Mouse (Mus musculus): ENCODE results near the gene Nppa. TPM values are rescaled to one million over a fixed set of nuclear protein-coding genes. Genes with fewer than 3 reads are reported as not detected.
"Not testable (repeated sequence)": the region's sequence is repeated elsewhere in the genome, so short reads cannot be mapped to it uniquely, and the experiment has no call there.

Nppa gene
- polyA plus RNA-seq, 1 experiment from 2014 or later: 2,404 TPM

GRCm38 (mm10) chr4:148041611-148042191 is 41.2 kb downstream of the Nppa start:
- Histone ChIP-seq H3K27me3 (ENCODE audit: insufficient read depth, poor library complexity, severe bottlenecking) (no peaks in the 10 kb centered on the region), H3K36me3 (peaks cover 33% of the 10 kb centered on the region), H3K4me1 (peaks cover 79% of the 10 kb centered on the region), H3K4me3 (peak overlapping the region; percentile 66), H3K27ac (peak overlapping the region; percentile 89), H3K9me3 (no peaks in the 10 kb centered on the region)
- 3% methylated on average over 16 of the region's 16 CpGs for WGBS
- DNase-seq (ENCODE audit: low spot score): no peak

- H3K4me1 ChIP-seq: peaks cover 73% of the 10 kb centered on the region
- not testable (repeated sequence) for DNase-seq (ENCODE audit: low spot score); H3K27me3 ChIP-seq (ENCODE audit: insufficient read depth, poor library complexity, severe bottlenecking); H3K27ac ChIP-seq; H3K9me3 ChIP-seq
- H3K36me3 ChIP-seq: peaks cover 40% of the 10 kb centered on the region
- H3K4me3 ChIP-seq: 0 out of 2 replicates have a peak overlapping the region, but pooled peaks have one; percentile 66
- 87% methylated on average over 8 of the region's 8 CpGs for WGBS
Observed at GRCm38 (mm10) chr4:148043327-148043726, 42.8 kb downstream of the Nppa start.

GRCm38 (mm10) chr4:148044113-148044512 is 43.6 kb downstream of the Nppa start:
- Histone ChIP-seq H3K9me3 (no peaks in the 10 kb centered on the region), H3K27ac (peak overlapping the region; percentile 59), H3K4me3 (no peak overlapping the region), H3K27me3 (ENCODE audit: insufficient read depth, poor library complexity, severe bottlenecking) (no peaks in the 10 kb centered on the region), H3K4me1 (peaks cover 70% of the 10 kb centered on the region), H3K36me3 (peaks cover 48% of the 10 kb centered on the region)
- no peak for DNase-seq (ENCODE audit: low spot score)
- whole genome bisulfite sequencing: 81% methylated on average over 2 of the region's 2 CpGs

- H3K27me3 ChIP-seq (ENCODE audit: insufficient read depth, poor library complexity, severe bottlenecking): no peaks in the 10 kb centered on the region
- H3K4me1 ChIP-seq: peaks cover 46% of the 10 kb centered on the region
- H3K4me3 ChIP-seq: no peak overlapping the region
- peak overlapping the region; percentile 72; the same call in 1 of the 2 replicates for H3K27ac ChIP-seq
- peak; percentile 91 for DNase-seq (ENCODE audit: low spot score)
- 33% methylated on average over 4 of the region's 4 CpGs for WGBS
- peaks cover 72% of the 10 kb centered on the region for H3K36me3 ChIP-seq
- no peaks in the 10 kb centered on the region for H3K9me3 ChIP-seq
Observed at GRCm38 (mm10) chr4:148046450-148047031, 46.0 kb downstream of the Nppa start.

- WGBS: 91% methylated on average over 3 of the region's 3 CpGs
- not testable (repeated sequence) for H3K27ac ChIP-seq; H3K4me3 ChIP-seq; H3K9me3 ChIP-seq; DNase-seq (ENCODE audit: low spot score); H3K27me3 ChIP-seq (ENCODE audit: insufficient read depth, poor library complexity, severe bottlenecking)
- Histone ChIP-seq H3K4me1 (peaks cover 14% of the 10 kb centered on the region), H3K36me3 (peaks cover 84% of the 10 kb centered on the region)
Observed at GRCm38 (mm10) chr4:148050396-148050914, 49.9 kb downstream of the Nppa start.

- Histone ChIP-seq H3K9me3 (no peaks in the 10 kb centered on the region), H3K27me3 (ENCODE audit: insufficient read depth, poor library complexity, severe bottlenecking) (no peaks in the 10 kb centered on the region), H3K36me3 (peaks cover 86% of the 10 kb centered on the region), H3K27ac (no peak overlapping the region), H3K4me3 (no peak overlapping the region), H3K4me1 (peaks cover 7% of the 10 kb centered on the region)
- DNase-seq (ENCODE audit: low spot score): no peak
- WGBS: 96% methylated on average over 13 of the region's 13 CpGs
Observed at GRCm38 (mm10) chr4:148051046-148051776, 50.7 kb downstream of the Nppa start.

Other genes starting within 250 kb of the Nppa start
- 8.6 and 10.1 TPM in 2 replicates for gene Zfp984, start 190.9 kb upstream of the Nppa start, polyA plus RNA-seq (2016; fragmentation: Nextera tagmentation; extraction: Ambion mirVana)
- 4.7 and 5.4 TPM in 2 replicates for gene Zfp933, start 152.4 kb upstream of the Nppa start, polyA plus RNA-seq (2016; fragmentation: Nextera tagmentation; extraction: Ambion mirVana)
- 36.1 and 49.7 TPM in 2 replicates for gene Miip, start 131.9 kb upstream of the Nppa start, polyA plus RNA-seq (2016; fragmentation: Nextera tagmentation; extraction: Ambion mirVana)
- 8.7 and 8.8 TPM in 2 replicates for gene Fv1, start 131.7 kb upstream of the Nppa start, polyA plus RNA-seq (2016; fragmentation: Nextera tagmentation; extraction: Ambion mirVana)
- gene Mfn2, start 96.0 kb upstream of the Nppa start, polyA plus RNA-seq (2016; fragmentation: Nextera tagmentation; extraction: Ambion mirVana): 65.7 and 126 TPM in 2 replicates
- gene Plod1, start 64.0 kb upstream of the Nppa start, polyA plus RNA-seq (2016; fragmentation: Nextera tagmentation; extraction: Ambion mirVana): 40.8 and 44.9 TPM in 2 replicates
- gene 2510039O18Rik, start 59.8 kb upstream of the Nppa start, polyA plus RNA-seq (2016; fragmentation: Nextera tagmentation; extraction: Ambion mirVana): 13.6 and 18.5 TPM in 2 replicates
- 124 and 308 TPM in 2 replicates for gene Nppb, start 14.9 kb upstream of the Nppa start, polyA plus RNA-seq (2016; fragmentation: Nextera tagmentation; extraction: Ambion mirVana)
- 8.0 and 8.4 TPM in 2 replicates for gene Clcn6, start 38.1 kb downstream of the Nppa start, polyA plus RNA-seq (2016; fragmentation: Nextera tagmentation; extraction: Ambion mirVana)
- gene Mthfr, start 38.4 kb downstream of the Nppa start, polyA plus RNA-seq (2016; fragmentation: Nextera tagmentation; extraction: Ambion mirVana): 13.5 and 15.6 TPM in 2 replicates
- gene Agtrap, start 87.3 kb downstream of the Nppa start, polyA plus RNA-seq (2016; fragmentation: Nextera tagmentation; extraction: Ambion mirVana): 20.8 and 25.5 TPM in 2 replicates
- gene Mad2l2, start 129.7 kb downstream of the Nppa start, polyA plus RNA-seq (2016; fragmentation: Nextera tagmentation; extraction: Ambion mirVana): 43.3 and 51.9 TPM in 2 replicates
- 0.12 and 0.48 TPM in 2 replicates for gene Draxin, start 130.0 kb downstream of the Nppa start, polyA plus RNA-seq (2016; fragmentation: Nextera tagmentation; extraction: Ambion mirVana)
- 19.5 and 21.1 TPM in 2 replicates for gene Fbxo6, start 151.4 kb downstream of the Nppa start, polyA plus RNA-seq (2016; fragmentation: Nextera tagmentation; extraction: Ambion mirVana)
- 13.0 and 23.1 TPM in 2 replicates for gene Fbxo44, start 159.8 kb downstream of the Nppa start, polyA plus RNA-seq (2016; fragmentation: Nextera tagmentation; extraction: Ambion mirVana)
- gene Fbxo2, start 159.9 kb downstream of the Nppa start, polyA plus RNA-seq (2016; fragmentation: Nextera tagmentation; extraction: Ambion mirVana): 0.67 and 0.97 TPM in 2 replicates